12 mouse cellular contexts compared by ENCODE assay signal in the genomic region with DNA sequence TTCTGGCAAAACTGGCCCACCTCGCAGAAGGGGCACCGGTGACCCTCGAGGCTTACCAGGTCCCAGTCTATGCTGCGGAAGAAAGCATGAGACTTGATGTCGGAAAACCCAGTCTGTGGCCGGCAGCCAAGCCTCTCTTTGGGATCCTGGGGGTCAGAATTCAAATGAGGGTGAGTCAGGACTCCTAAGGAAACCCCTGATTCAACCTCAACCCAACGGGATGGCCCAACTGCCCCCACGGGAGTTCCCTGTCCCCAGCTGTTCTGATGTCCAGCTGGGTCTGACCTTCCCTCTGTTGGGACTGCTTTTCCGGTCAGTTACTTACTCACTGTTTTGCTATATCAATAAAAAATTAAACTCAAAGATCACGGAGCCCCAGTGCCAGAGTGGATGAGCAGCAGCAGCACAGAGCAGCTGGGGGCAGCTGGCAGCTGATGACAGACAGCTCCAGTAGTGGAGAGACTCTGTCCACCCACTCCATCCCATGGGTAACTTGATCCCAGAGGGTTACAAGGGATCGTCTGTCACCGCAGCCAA. TPM values are rescaled to one million over a fixed set of nuclear protein-coding genes. Genes with fewer than 3 reads are reported as not detected.
DNase-seq lines count a peak whose midpoint lies in the region; ATAC-seq lines count a peak whose summit lies in the region.
"Had no signal": no experiment of that assay in that cellular context is flagged by ENCODE, and none has a peak within 500 bp of the region (broad histone marks: within the 10 kb centered on the region; RNA-seq: fewer than 3 reads in every experiment).

No protein-coding gene starts in this region.

- 45% methylated on average over 12 of the region's 12 CpGs for WGBS in heart, embryonic 12.5 days
- WGBS in embryonic facial prominence, embryonic 15.5 days: 53% methylated on average over 12 of the region's 12 CpGs
- 36% methylated on average over 12 of the region's 12 CpGs for WGBS in kidney, embryonic 15.5 days

- peak; percentile 12 to 34 for DNase-seq in heart, adult 9 months (ENCODE audit: low spot score in 2 of 2)
- peak; percentile 56 for DNase-seq in lung, postnatal 36 days
- DNase-seq in natural killer cell, adult 2 months (ENCODE audit: low spot score in 2 of 2): no peak
- DNase-seq in adrenal gland, postnatal 4 days (ENCODE audit: low spot score in 2 of 2): no peak
- no peak for DNase-seq in yolk sac, embryonic 10.5 days (ENCODE audit: low spot score)

- no peak overlapping the region for H3K4me3 ChIP-seq in heart, embryonic 12.5 days
- H3K4me3 ChIP-seq in embryonic facial prominence, embryonic 15.5 days (replicated peaks): no peak overlapping the region
- no peak overlapping the region for H3K4me3 ChIP-seq in kidney, embryonic 15.5 days (replicated peaks)
- H3K4me3 ChIP-seq: erythroblast, embryonic 14.5 days; heart, embryonic 15.5 days; left cerebral cortex, adult 2 months had no signal

- no peaks in the 10 kb centered on the region for H3K36me3 ChIP-seq in heart, embryonic 12.5 days
- no peaks in the 10 kb centered on the region for H3K36me3 ChIP-seq in embryonic facial prominence, embryonic 15.5 days
- no peaks in the 10 kb centered on the region for H3K36me3 ChIP-seq in kidney, embryonic 15.5 days
- H3K36me3 ChIP-seq: heart, embryonic 15.5 days had no signal

- no peak overlapping the region for H3K27ac ChIP-seq in heart, embryonic 12.5 days (ENCODE audit: poor library complexity, severe bottlenecking)
- peak overlapping the region; percentile 35 for H3K27ac ChIP-seq in embryonic facial prominence, embryonic 15.5 days (replicated peaks)
- H3K27ac ChIP-seq in kidney, embryonic 15.5 days: peak overlapping the region; percentile 64
- H3K27ac ChIP-seq: heart, embryonic 15.5 days; left cerebral cortex, adult 2 months had no signal

- H3K4me1 ChIP-seq in heart, embryonic 12.5 days (replicated peaks): peaks cover 10% of the 10 kb centered on the region
- H3K4me1 ChIP-seq in embryonic facial prominence, embryonic 15.5 days: peaks cover 35% of the 10 kb centered on the region
- H3K4me1 ChIP-seq in kidney, embryonic 15.5 days: peaks cover 24% of the 10 kb centered on the region

- H3K9me3 ChIP-seq in heart, embryonic 12.5 days (replicated peaks): no peaks in the 10 kb centered on the region
- H3K9me3 ChIP-seq in embryonic facial prominence, embryonic 15.5 days (replicated peaks): no peaks in the 10 kb centered on the region
- no peaks in the 10 kb centered on the region for H3K9me3 ChIP-seq in kidney, embryonic 15.5 days (replicated peaks)
- H3K9me3 ChIP-seq: heart, embryonic 15.5 days had no signal

- H3K4me2 ChIP-seq in heart, embryonic 12.5 days: no peak overlapping the region
- no peak overlapping the region for H3K4me2 ChIP-seq in embryonic facial prominence, embryonic 15.5 days (replicated peaks)
- 0 out of 2 replicates have a peak overlapping the region, but pooled peaks have one; percentile 2 for H3K4me2 ChIP-seq in kidney, embryonic 15.5 days
- H3K4me2 ChIP-seq: heart, embryonic 15.5 days; midbrain, embryonic 11.5 days had no signal

- no peak overlapping the region for H3K9ac ChIP-seq in heart, embryonic 12.5 days
- H3K9ac ChIP-seq in embryonic facial prominence, embryonic 15.5 days: no peak overlapping the region
- H3K9ac ChIP-seq in kidney, embryonic 15.5 days: no peak overlapping the region
- H3K9ac ChIP-seq: heart, embryonic 15.5 days had no signal

- no peaks in the 10 kb centered on the region; the same call in 1 of the 2 replicates for H3K27me3 ChIP-seq in heart, embryonic 12.5 days (replicated peaks)
- H3K27me3 ChIP-seq in embryonic facial prominence, embryonic 15.5 days: no peaks in the 10 kb centered on the region
- no peaks in the 10 kb centered on the region for H3K27me3 ChIP-seq in kidney, embryonic 15.5 days
- H3K27me3 ChIP-seq: heart, embryonic 15.5 days had no signal

- ATAC-seq in heart, embryonic 12.5 days (ENCODE audit: insufficient number of reproducible peaks, low FRiP score): no peak
- peak; percentile 29; the same call in 1 of the 2 replicates for ATAC-seq in embryonic facial prominence, embryonic 15.5 days (ENCODE audit: insufficient number of reproducible peaks, low FRiP score, low TSS enrichment, low read depth)
- ATAC-seq in kidney, embryonic 15.5 days (replicated peaks; ENCODE audit: low FRiP score): 0 out of 2 replicates have a peak, but pooled peaks have one; percentile 52

RNA-seq across cellular contexts. Expression of a gene that starts 18.1 kb away (rescaled TPM):
- 61.0 and 65.1 TPM in 2 replicates for polyA plus RNA-seq in heart, embryonic 12.5 days (2016; fragmentation: Nextera tagmentation; extraction: Ambion mirVana)
- polyA plus RNA-seq in embryonic facial prominence, embryonic 15.5 days (2015; fragmentation: Nextera tagmentation; extraction: Ambion mirVana): 74.9 and 75.0 TPM in 2 replicates
- 66.2 and 68.8 TPM in 2 replicates for polyA plus RNA-seq in kidney, embryonic 15.5 days (2015; fragmentation: Nextera tagmentation; extraction: Ambion mirVana)
- 10 to 100 TPM; 54.9 to 56.3 TPM for total RNA-seq in adrenal gland, postnatal 4 days (2021)

RNA-seq across cellular contexts. Expression of a gene that starts 45.3 kb away (rescaled TPM):
- polyA plus RNA-seq in heart, embryonic 12.5 days (2016; fragmentation: Nextera tagmentation; extraction: Ambion mirVana): 11.9 and 14.0 TPM in 2 replicates
- polyA plus RNA-seq in embryonic facial prominence, embryonic 15.5 days (2015; fragmentation: Nextera tagmentation; extraction: Ambion mirVana): 24.4 and 26.3 TPM in 2 replicates
- polyA plus RNA-seq in kidney, embryonic 15.5 days (2015; fragmentation: Nextera tagmentation; extraction: Ambion mirVana): 14.7 and 16.9 TPM in 2 replicates
- total RNA-seq in adrenal gland, postnatal 4 days (2021): 100 to 1,000 TPM; 106 to 111 TPM

Comparison
In these comparisons a context has a peak if more than half of its experiments do, and no peak if none do; other contexts are left out.
1. DNase-seq: peak in heart, adult 9 months (2 of 2) and lung, postnatal 36 days (single experiment); none in natural killer cell, adult 2 months (0 of 2), adrenal gland, postnatal 4 days (0 of 2) and yolk sac, embryonic 10.5 days (single experiment).